In genomic region chr9:86570946-86571345, GRCm38 (mm10) we compare ENCODE assay signal across 8 mouse cellular contexts. TPM values are rescaled to one million over a fixed set of nuclear protein-coding genes. Genes with fewer than 3 reads are reported as not detected.
A peak's percentile ranks its signal among the peaks of the same experiment; 100 is the strongest.
DNase-seq lines count a peak whose midpoint lies in the region; ATAC-seq lines count a peak whose summit lies in the region.

No protein-coding gene starts in this region.

- 23% methylated on average over 8 of the region's 8 CpGs for WGBS in hindbrain, embryonic 13.5 days
- 17% methylated on average over 8 of the region's 8 CpGs for WGBS in midbrain, embryonic 12.5 days

- peak overlapping the region; percentile 71 for H3K4me3 ChIP-seq in hindbrain, embryonic 13.5 days
- H3K4me3 ChIP-seq in midbrain, embryonic 12.5 days: peak overlapping the region; percentile 82

- no peaks in the 10 kb centered on the region for H3K9me3 ChIP-seq in hindbrain, embryonic 13.5 days
- no peaks in the 10 kb centered on the region for H3K9me3 ChIP-seq in midbrain, embryonic 12.5 days

- peak; percentile 89 for DNase-seq in heart, adult 11 months
- no peak for DNase-seq in heart, postnatal 14 days
- peak; percentile 24 for DNase-seq in NIH3T3 (ENCODE audit: low read depth)
- DNase-seq in urinary bladder, adult 18-20 months (ENCODE audit: low spot score in 2 of 2): no peak
- no peak for DNase-seq in adrenal gland, adult 2 months

- H3K4me2 ChIP-seq in hindbrain, embryonic 13.5 days: peak overlapping the region; percentile 99
- H3K4me2 ChIP-seq in midbrain, embryonic 12.5 days (replicated peaks): peak overlapping the region; percentile 99

- intact Hi-C loops in heart, postnatal 14 days (cut with DNase I): no loop called here

- peaks cover 21% of the 10 kb centered on the region for H3K4me1 ChIP-seq in hindbrain, embryonic 13.5 days (replicated peaks)
- H3K4me1 ChIP-seq in midbrain, embryonic 12.5 days: peaks cover 15% of the 10 kb centered on the region

- H3K27ac ChIP-seq in hindbrain, embryonic 13.5 days: no peak overlapping the region
- no peak overlapping the region for H3K27ac ChIP-seq in midbrain, embryonic 12.5 days (replicated peaks)

- peaks cover 34% of the 10 kb centered on the region for H3K36me3 ChIP-seq in hindbrain, embryonic 13.5 days
- peaks cover 14% of the 10 kb centered on the region for H3K36me3 ChIP-seq in midbrain, embryonic 12.5 days

- peak overlapping the region; percentile 80 for H3K9ac ChIP-seq in hindbrain, embryonic 13.5 days
- H3K9ac ChIP-seq in midbrain, embryonic 12.5 days (replicated peaks): peak overlapping the region; percentile 69; the same call in 1 of the 2 replicates

- no peak for ATAC-seq in hindbrain, embryonic 13.5 days (ENCODE audit: low FRiP score)
- ATAC-seq in midbrain, embryonic 12.5 days (ENCODE audit: low FRiP score, low read depth): no peak
- no peak for ATAC-seq in granulocyte monocyte progenitor cell, adult 5-6 weeks (replicated peaks; ENCODE audit: poor library complexity, severe bottlenecking)

- H3K27me3 ChIP-seq in hindbrain, embryonic 13.5 days: no peaks in the 10 kb centered on the region
- no peaks in the 10 kb centered on the region for H3K27me3 ChIP-seq in midbrain, embryonic 12.5 days

RNA-seq across cellular contexts. Expression of gene Pgm3, which starts 0.7 kb away (rescaled TPM):
- total RNA-seq in heart, postnatal 14 days (2021): 1 to 10 TPM; 5.8 to 8.9 TPM
- 41.4 and 43.5 TPM in 2 replicates for polyA plus RNA-seq in hindbrain, embryonic 13.5 days (2015; fragmentation: Nextera tagmentation; extraction: Ambion mirVana)
- polyA plus RNA-seq in midbrain, embryonic 12.5 days (2016; fragmentation: Nextera tagmentation; extraction: Ambion mirVana): 38.8 and 40.3 TPM in 2 replicates
- 21.7 and 34.2 TPM in 2 replicates for total RNA-seq in granulocyte monocyte progenitor cell, adult 5-6 weeks (2014; fragmentation: Nextera tagmentation)
- 31.7 and 32.0 TPM in 2 replicates for total RNA-seq in granulocyte monocyte progenitor cell, adult 5-6 weeks (2017)
- 10 to 100 TPM; 20.8 to 52.6 TPM for total RNA-seq in adrenal gland, adult 2 months (2021)
- 2.9 and 3.9 TPM in 2 replicates for polyA plus RNA-seq in adrenal gland, adult 2 months (2012; rRNA removed)

RNA-seq across cellular contexts. Expression of gene Rwdd2a, which starts 0.8 kb away (rescaled TPM):
- total RNA-seq in heart, postnatal 14 days (2021): under 1 TPM; 0.76 to 0.83 TPM
- 9.6 TPM in 2 replicates for polyA plus RNA-seq in hindbrain, embryonic 13.5 days (2015; fragmentation: Nextera tagmentation; extraction: Ambion mirVana)
- 4.0 and 4.3 TPM in 2 replicates for polyA plus RNA-seq in midbrain, embryonic 12.5 days (2016; fragmentation: Nextera tagmentation; extraction: Ambion mirVana)
- total RNA-seq in granulocyte monocyte progenitor cell, adult 5-6 weeks (2014; fragmentation: Nextera tagmentation): 5.4 and 6.9 TPM in 2 replicates
- 4.5 and 5.4 TPM in 2 replicates for total RNA-seq in granulocyte monocyte progenitor cell, adult 5-6 weeks (2017)
- 1 to 10 TPM; 3.9 to 8.0 TPM for total RNA-seq in adrenal gland, adult 2 months (2021)
- 5.6 and 16.8 TPM in 2 replicates for polyA plus RNA-seq in adrenal gland, adult 2 months (2012; rRNA removed)

Comparison
In these comparisons a context has a peak if more than half of its experiments do, and no peak if none do; other contexts are left out.
1. DNase-seq: peak in heart, adult 11 months (single experiment) and NIH3T3 (single experiment); none in heart, postnatal 14 days (0 of 2), urinary bladder, adult 18-20 months (0 of 2) and adrenal gland, adult 2 months (single experiment).